Mouse (Mus musculus): ENCODE data around the gene Fam3c. TPM values are rescaled to one million over a fixed set of nuclear protein-coding genes. Genes with fewer than 3 reads are reported as not detected.

Gene Fam3c
- polyA plus RNA-seq, 1 experiment from 2014 or later: 38.1 TPM

GRCm38 (mm10) chr6:22349531-22350238, 6.4 kb downstream of the Fam3c start:
- Histone ChIP-seq H3K36me3 (no peaks in the 10 kb centered on the region), H3K9ac (replicated peaks) (no peak overlapping the region), H3K27ac (no peak overlapping the region), H3K4me1 (replicated peaks) (peaks cover 12% of the 10 kb centered on the region; the same call in 1 of the 2 replicates), H3K4me3 (replicated peaks) (no peak overlapping the region), H3K9me3 (no peaks in the 10 kb centered on the region), H3K27me3 (no peaks in the 10 kb centered on the region), H3K4me2 (replicated peaks) (no peak overlapping the region)
- 93% methylated on average over 11 of the region's 11 CpGs for WGBS
- no peak for ATAC-seq

DNA sequence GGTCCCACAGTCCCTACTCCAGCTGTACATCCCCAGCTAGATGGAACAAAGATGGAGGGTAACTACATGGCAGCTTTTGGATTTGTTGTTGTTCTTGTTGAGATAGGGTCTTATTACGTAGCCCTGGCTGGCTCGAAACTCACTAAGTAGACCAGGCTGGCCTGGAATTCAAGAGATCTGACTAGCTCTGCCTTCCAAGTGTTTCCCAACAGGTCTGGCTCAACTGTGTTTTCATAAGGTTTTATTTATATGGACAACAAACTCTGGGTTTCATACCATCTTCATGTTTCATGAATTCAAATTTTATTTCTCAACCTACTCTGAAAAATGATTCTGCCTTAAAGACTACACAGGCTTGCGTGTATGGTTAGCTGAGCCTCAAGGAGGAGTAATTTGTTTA, 7.1 kb downstream of the Fam3c start:
- Histone ChIP-seq H3K4me2 (replicated peaks) (no peak overlapping the region), H3K27ac (no peak overlapping the region), H3K9me3 (no peaks in the 10 kb centered on the region), H3K4me3 (replicated peaks) (no peak overlapping the region), H3K4me1 (replicated peaks) (peaks cover 7% of the 10 kb centered on the region; the same call in 1 of the 2 replicates), H3K36me3 (no peaks in the 10 kb centered on the region), H3K9ac (replicated peaks) (no peak overlapping the region), H3K27me3 (no peaks in the 10 kb centered on the region)
- ATAC-seq: no peak
- 96% methylated on average over 3 of the region's 3 CpGs for WGBS

- H3K9me3 ChIP-seq: no peaks in the 10 kb centered on the region
- H3K27ac ChIP-seq: no peak overlapping the region
- no peak overlapping the region for H3K4me3 ChIP-seq (replicated peaks)
- no peak overlapping the region for H3K9ac ChIP-seq (replicated peaks)
- H3K36me3 ChIP-seq: no peaks in the 10 kb centered on the region
- WGBS: 87% methylated on average over 4 of the region's 4 CpGs
- ATAC-seq: no peak
- no peaks in the 10 kb centered on the region for H3K27me3 ChIP-seq
- no peak overlapping the region for H3K4me2 ChIP-seq (replicated peaks)
- peaks cover 7% of the 10 kb centered on the region; the same call in 1 of the 2 replicates for H3K4me1 ChIP-seq (replicated peaks)
Measured at GRCm38 (mm10) chr6:22348130-22348529, 7.9 kb downstream of the Fam3c start.

- Histone ChIP-seq H3K27me3 (no peaks in the 10 kb centered on the region), H3K9me3 (no peaks in the 10 kb centered on the region), H3K36me3 (no peaks in the 10 kb centered on the region), H3K4me1 (replicated peaks) (peaks cover 5% of the 10 kb centered on the region; the same call in 1 of the 2 replicates), H3K27ac (no peak overlapping the region), H3K4me2 (replicated peaks) (no peak overlapping the region), H3K9ac (replicated peaks) (no peak overlapping the region), H3K4me3 (replicated peaks) (no peak overlapping the region)
- no peak for ATAC-seq
- 86% methylated on average over 8 of the region's 8 CpGs for WGBS
Measured at GRCm38 (mm10) chr6:22347132-22347902, 8.7 kb downstream of the Fam3c start.

DNA sequence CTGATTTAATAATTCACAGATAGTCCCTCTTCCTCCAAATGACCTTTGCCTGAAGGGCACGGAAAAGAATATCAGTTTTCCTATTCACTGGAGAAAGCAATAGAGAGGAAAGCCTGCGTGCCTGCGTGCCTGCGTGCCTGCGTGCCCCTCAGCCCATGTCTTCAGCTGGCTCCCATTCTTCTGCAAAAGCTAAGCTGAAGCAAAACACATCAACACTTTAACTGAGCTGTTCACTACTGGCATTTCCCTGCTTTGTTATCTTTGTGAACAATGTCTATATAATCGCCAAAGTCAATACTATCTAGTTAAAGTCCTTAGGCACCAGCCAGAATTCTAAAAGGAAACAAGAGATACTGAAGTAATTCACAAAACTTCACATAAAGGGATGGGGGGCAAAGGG, 11.6 kb downstream of the Fam3c start:
- no peaks in the 10 kb centered on the region for H3K9me3 ChIP-seq
- no peak for ATAC-seq
- no peak overlapping the region for H3K9ac ChIP-seq (replicated peaks)
- H3K4me2 ChIP-seq (replicated peaks): no peak overlapping the region
- peaks cover 3% of the 10 kb centered on the region; the same call in 1 of the 2 replicates for H3K36me3 ChIP-seq
- H3K4me1 ChIP-seq (replicated peaks): peaks cover 3% of the 10 kb centered on the region; the same call in 1 of the 2 replicates
- H3K27me3 ChIP-seq: no peaks in the 10 kb centered on the region
- H3K4me3 ChIP-seq (replicated peaks): no peak overlapping the region
- 56% methylated on average over 6 of the region's 6 CpGs for WGBS
- H3K27ac ChIP-seq: peak overlapping the region; percentile 30; the same call in 1 of the 2 replicates

- Histone ChIP-seq H3K9me3 (no peaks in the 10 kb centered on the region), H3K27me3 (no peaks in the 10 kb centered on the region), H3K36me3 (peaks cover 5% of the 10 kb centered on the region; the same call in 1 of the 2 replicates), H3K4me3 (replicated peaks) (no peak overlapping the region), H3K9ac (replicated peaks) (no peak overlapping the region), H3K4me2 (replicated peaks) (no peak overlapping the region), H3K27ac (no peak overlapping the region), H3K4me1 (replicated peaks) (peaks cover 3% of the 10 kb centered on the region; the same call in 1 of the 2 replicates)
- 97% methylated on average over 6 of the region's 6 CpGs for WGBS
- no peak for ATAC-seq
Measured at GRCm38 (mm10) chr6:22343706-22344105, 12.3 kb downstream of the Fam3c start.

DNA sequence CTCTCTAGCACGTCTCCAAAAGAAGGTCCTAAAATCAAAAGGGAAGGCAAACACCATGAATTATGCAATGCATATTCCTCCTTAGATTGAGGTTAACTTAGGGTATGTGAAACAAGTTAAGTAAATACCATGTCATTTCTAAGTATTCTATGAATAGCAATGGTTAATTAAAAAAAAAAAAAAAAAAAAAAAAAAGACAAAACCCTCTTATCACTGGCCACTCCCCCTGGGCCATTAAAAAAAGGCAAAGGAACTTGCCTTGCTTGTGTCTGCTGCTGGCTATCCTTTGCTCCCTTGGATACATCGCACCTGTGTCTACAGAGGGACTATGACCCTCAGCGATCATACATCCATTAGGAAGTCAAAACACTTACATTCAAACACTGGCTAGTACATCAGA, 12.8 kb downstream of the Fam3c start:
- no peak for ATAC-seq
- Histone ChIP-seq H3K4me3 (replicated peaks) (no peak overlapping the region), H3K27me3 (no peaks in the 10 kb centered on the region), H3K27ac (no peak overlapping the region), H3K9me3 (no peaks in the 10 kb centered on the region), H3K4me1 (replicated peaks) (peaks cover 3% of the 10 kb centered on the region; the same call in 1 of the 2 replicates), H3K4me2 (replicated peaks) (no peak overlapping the region), H3K9ac (replicated peaks) (no peak overlapping the region), H3K36me3 (peaks cover 8% of the 10 kb centered on the region; the same call in 1 of the 2 replicates)
- WGBS: 93% methylated on average over 3 of the region's 3 CpGs

DNA sequence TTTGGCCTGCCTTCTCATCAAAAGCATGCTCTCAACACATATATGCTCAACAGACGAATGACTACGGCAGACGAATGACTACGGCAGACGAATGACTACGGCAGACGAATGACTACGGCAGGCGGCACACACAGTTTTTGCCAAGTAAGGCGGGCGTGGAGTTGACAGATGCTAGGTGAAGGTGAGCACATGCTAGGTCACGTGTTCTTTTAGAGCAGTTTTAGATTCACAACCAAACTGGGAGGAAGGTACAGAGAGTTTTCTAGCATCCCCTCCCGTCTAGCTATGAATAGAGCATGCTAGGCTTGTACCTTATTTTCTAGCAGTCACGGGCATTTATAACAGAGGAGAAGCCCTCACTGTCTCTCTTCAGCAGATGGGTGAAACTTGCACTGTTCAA, 15.3 kb downstream of the Fam3c start:
- Histone ChIP-seq H3K4me2 (replicated peaks) (no peak overlapping the region), H3K4me3 (replicated peaks) (no peak overlapping the region), H3K27ac (no peak overlapping the region), H3K9ac (replicated peaks) (no peak overlapping the region), H3K27me3 (no peaks in the 10 kb centered on the region), H3K36me3 (peaks cover 14% of the 10 kb centered on the region), H3K4me1 (replicated peaks) (no peaks in the 10 kb centered on the region), H3K9me3 (no peaks in the 10 kb centered on the region)
- WGBS: 97% methylated on average over 14 of the region's 14 CpGs
- no peak for ATAC-seq

- Histone ChIP-seq H3K36me3 (peaks cover 14% of the 10 kb centered on the region), H3K27ac (no peak overlapping the region), H3K4me2 (replicated peaks) (no peak overlapping the region), H3K9me3 (no peaks in the 10 kb centered on the region), H3K4me3 (replicated peaks) (no peak overlapping the region), H3K4me1 (replicated peaks) (no peaks in the 10 kb centered on the region), H3K9ac (replicated peaks) (no peak overlapping the region), H3K27me3 (no peaks in the 10 kb centered on the region)
- 97% methylated on average over 15 of the region's 15 CpGs for WGBS
- ATAC-seq: no peak
Measured at GRCm38 (mm10) chr6:22339763-22340542, 16.1 kb downstream of the Fam3c start.

GRCm38 (mm10) chr6:22332548-22332947, 23.5 kb downstream of the Fam3c start:
- Histone ChIP-seq H3K27ac (no peak overlapping the region), H3K4me2 (replicated peaks) (no peak overlapping the region), H3K9me3 (no peaks in the 10 kb centered on the region), H3K9ac (replicated peaks) (no peak overlapping the region), H3K4me1 (replicated peaks) (no peaks in the 10 kb centered on the region), H3K4me3 (replicated peaks) (no peak overlapping the region), H3K27me3 (no peaks in the 10 kb centered on the region), H3K36me3 (peaks cover 5% of the 10 kb centered on the region)
- ATAC-seq: no peak
- WGBS: 90% methylated on average over 2 of the region's 2 CpGs

DNA sequence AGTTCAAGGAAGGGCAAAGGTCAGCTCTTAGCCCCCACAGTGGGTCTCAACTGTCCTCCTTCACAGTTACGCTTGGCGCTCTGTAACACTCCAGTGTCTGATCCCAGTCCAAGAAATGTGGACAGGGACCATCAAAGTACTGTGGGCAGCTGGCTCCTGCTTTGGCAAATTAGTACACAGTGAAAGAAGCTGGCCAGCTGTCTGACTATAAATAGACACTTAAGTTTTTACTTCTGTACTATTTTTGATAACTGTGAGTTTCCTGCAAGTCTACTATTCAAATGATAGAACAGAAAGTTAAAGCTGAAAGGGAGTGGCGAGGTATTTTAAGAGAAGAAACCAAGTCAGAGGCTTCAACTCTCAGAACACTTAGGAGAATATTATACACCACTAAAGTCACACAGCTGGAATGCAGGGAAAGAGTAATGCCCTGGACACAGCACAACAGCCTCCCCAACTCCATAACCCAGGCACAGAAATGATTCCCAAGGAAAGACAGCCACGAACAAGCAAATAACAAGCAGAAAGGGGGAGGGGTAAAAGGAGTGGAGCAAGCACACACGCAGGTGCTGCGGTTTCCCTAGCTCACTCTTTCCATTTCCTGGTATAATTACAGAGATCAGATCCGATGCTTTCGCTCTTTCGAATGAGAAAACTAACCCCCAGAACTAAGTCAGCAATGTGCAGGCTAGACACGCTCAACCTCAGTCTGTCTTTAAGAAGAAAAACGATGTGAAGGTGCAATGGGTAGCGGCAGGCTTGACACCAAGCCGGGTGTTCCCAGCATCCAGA, 25.7 kb downstream of the Fam3c start:
- no peak for ATAC-seq
- H3K9ac ChIP-seq (replicated peaks): no peak overlapping the region
- H3K4me3 ChIP-seq (replicated peaks): no peak overlapping the region
- H3K4me1 ChIP-seq (replicated peaks): no peaks in the 10 kb centered on the region
- H3K27me3 ChIP-seq: no peaks in the 10 kb centered on the region
- no peak overlapping the region for H3K4me2 ChIP-seq (replicated peaks)
- WGBS: 89% methylated on average over 13 of the region's 13 CpGs
- H3K36me3 ChIP-seq: peaks cover 4% of the 10 kb centered on the region; the same call in 1 of the 2 replicates
- no peak overlapping the region for H3K27ac ChIP-seq
- H3K9me3 ChIP-seq: no peaks in the 10 kb centered on the region
